Mouse (Mus musculus): ENCODE results near the gene Pdf. TPM values are rescaled to one million over a fixed set of nuclear protein-coding genes. Genes with fewer than 3 reads are reported as not detected.
A peak's percentile ranks its signal among the peaks of the same experiment; 100 is the strongest.
"Not testable (repeated sequence)": the region's sequence is repeated elsewhere in the genome, so short reads cannot be mapped to it uniquely, and the experiment has no call there.

The Pdf gene
- polyA plus RNA-seq, 1 experiment from 2014 or later: 21.7 TPM

DNA sequence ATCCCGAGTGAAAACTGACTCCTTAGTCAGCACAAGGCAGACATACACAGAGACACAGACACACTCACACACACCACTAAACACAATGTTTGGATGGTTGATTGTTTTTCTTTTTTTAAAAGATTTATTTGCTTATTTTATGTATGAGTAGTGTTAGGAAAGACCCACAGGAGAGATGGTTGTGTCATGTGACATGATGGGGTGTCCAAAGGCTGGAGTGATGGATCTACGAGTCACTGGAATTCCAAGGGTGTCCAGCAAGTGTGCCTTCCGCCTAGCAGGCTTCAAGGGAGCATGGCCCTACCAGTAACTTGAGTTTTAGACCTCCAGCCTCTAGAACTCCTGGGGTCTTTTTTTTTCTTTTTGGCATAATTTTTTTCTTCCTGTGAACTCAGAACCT lies 19.1 kb downstream of the Pdf start:
- H3K4me2 ChIP-seq (ENCODE audit: low read length): no peak overlapping the region
- no peak overlapping the region for H3K9ac ChIP-seq (ENCODE audit: low read length)
- H3K9me3 ChIP-seq (replicated peaks; ENCODE audit: control insufficient read depth, low read length): no peaks in the 10 kb centered on the region
- 79% methylated on average over 3 of the region's 3 CpGs for WGBS
- DNase-seq (ENCODE audit: low spot score) (no peak), ATAC-seq (no peak)
- H3K27me3 ChIP-seq (replicated peaks; ENCODE audit: control insufficient read depth, insufficient read depth, low read length): no peaks in the 10 kb centered on the region
- H3K4me1 ChIP-seq (ENCODE audit: control insufficient read depth, insufficient read depth, low read length): peaks cover 10% of the 10 kb centered on the region
- H3K4me3 ChIP-seq (ENCODE audit: low read depth, low read length): no peak overlapping the region
- no peak overlapping the region for H3K27ac ChIP-seq (ENCODE audit: low read depth, low read length)
- no peaks in the 10 kb centered on the region for H3K36me3 ChIP-seq (ENCODE audit: control insufficient read depth, insufficient read depth, low read length)

DNA sequence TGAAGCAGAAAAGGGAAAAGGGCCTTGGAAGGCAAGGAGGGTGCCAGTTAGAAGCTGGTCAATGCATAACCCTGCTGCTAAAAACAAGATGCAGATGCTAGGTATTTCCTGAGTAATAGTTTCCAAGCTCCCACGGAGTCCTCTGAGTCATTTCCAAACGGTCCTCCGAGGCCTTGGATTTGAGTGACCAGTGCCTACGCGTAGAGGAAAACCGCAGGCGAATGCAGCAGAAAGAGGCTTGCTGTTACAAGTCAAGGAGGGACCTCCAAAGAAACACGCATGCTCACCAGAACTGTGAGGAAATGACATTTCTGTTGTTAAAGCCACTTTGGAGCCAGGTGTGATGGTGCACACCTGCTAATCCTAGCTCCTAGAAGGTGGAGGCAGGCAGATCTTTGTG lies 24.9 kb downstream of the Pdf start:
- no peak for ATAC-seq
- WGBS: 91% methylated on average over 8 of the region's 8 CpGs
- no peak overlapping the region for H3K27ac ChIP-seq (ENCODE audit: low read depth, low read length)

DNA sequence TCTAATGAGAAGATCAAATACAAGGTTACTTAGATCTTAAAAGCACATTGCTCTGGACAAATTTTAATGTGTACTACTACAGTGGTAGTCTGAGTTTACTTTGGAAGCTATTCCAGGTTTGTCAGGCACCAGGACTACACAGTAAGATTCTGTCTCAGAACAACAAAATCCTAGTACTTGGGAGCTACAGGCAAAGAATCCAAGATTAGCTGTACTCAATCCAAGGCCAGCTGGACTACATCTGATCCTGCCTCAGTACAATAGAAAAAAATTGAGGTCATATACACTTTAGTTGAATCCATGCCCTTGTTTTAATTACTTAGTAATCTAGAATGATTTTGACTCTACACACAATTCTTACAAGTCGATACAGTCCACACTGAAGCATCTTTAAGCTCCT lies 33.5 kb downstream of the Pdf start:
- Histone ChIP-seq H3K27ac (ENCODE audit: low read depth, low read length) (no peak overlapping the region), H3K27me3 (replicated peaks; ENCODE audit: control insufficient read depth, insufficient read depth, low read length) (no peaks in the 10 kb centered on the region), H3K4me2 (ENCODE audit: low read length) (no peak overlapping the region), H3K4me3 (ENCODE audit: low read depth, low read length) (no peak overlapping the region), H3K9ac (ENCODE audit: low read length) (no peak overlapping the region), H3K9me3 (replicated peaks; ENCODE audit: control insufficient read depth, low read length) (no peaks in the 10 kb centered on the region), H3K4me1 (ENCODE audit: control insufficient read depth, insufficient read depth, low read length) (no peaks in the 10 kb centered on the region), H3K36me3 (ENCODE audit: control insufficient read depth, insufficient read depth, low read length) (no peaks in the 10 kb centered on the region)
- 88% methylated on average over 1 of the region's 1 CpGs for WGBS
- DNase-seq (ENCODE audit: low spot score) (no peak), ATAC-seq (no peak)

More for the DNA sequence above, 24.9 kb downstream of the Pdf start:
- Histone ChIP-seq H3K9ac (ENCODE audit: low read length) (no peak overlapping the region), H3K27me3 (replicated peaks; ENCODE audit: control insufficient read depth, insufficient read depth, low read length) (no peaks in the 10 kb centered on the region), H3K4me2 (ENCODE audit: low read length) (no peak overlapping the region), H3K9me3 (replicated peaks; ENCODE audit: control insufficient read depth, low read length) (no peaks in the 10 kb centered on the region), H3K4me3 (ENCODE audit: low read depth, low read length) (no peak overlapping the region), H3K4me1 (ENCODE audit: control insufficient read depth, insufficient read depth, low read length) (no peaks in the 10 kb centered on the region), H3K36me3 (ENCODE audit: control insufficient read depth, insufficient read depth, low read length) (no peaks in the 10 kb centered on the region)
- no peak for DNase-seq (ENCODE audit: low spot score)

DNA sequence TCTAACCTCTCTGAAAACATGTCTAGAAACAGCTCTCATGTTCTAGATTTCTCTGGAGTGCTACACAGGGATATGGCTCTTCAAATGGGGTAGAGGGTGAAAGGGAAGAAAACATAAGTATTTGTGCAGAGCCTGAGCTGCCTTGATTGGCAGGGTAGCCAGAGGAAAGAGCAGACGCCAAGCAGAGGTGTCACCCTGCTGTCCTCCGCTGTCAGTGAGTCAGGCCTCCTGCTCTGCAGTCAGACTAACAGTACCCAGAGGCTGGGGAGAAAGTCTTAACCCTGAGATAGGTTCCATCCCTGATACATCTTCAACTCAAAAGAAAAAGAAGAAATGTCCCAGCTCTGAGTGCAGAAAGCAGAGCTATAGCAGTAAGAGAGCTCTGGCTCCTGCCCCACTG lies 35.7 kb downstream of the Pdf start:
- WGBS: 88% methylated on average over 2 of the region's 2 CpGs
- no peak for DNase-seq (ENCODE audit: low spot score)
- no peak overlapping the region for H3K27ac ChIP-seq (ENCODE audit: low read depth, low read length)
- no peak for ATAC-seq
- no peaks in the 10 kb centered on the region for H3K27me3 ChIP-seq (replicated peaks; ENCODE audit: control insufficient read depth, insufficient read depth, low read length)
- H3K9ac ChIP-seq (ENCODE audit: low read length): no peak overlapping the region
- H3K4me1 ChIP-seq (ENCODE audit: control insufficient read depth, insufficient read depth, low read length): no peaks in the 10 kb centered on the region
- H3K9me3 ChIP-seq (replicated peaks; ENCODE audit: control insufficient read depth, low read length): no peaks in the 10 kb centered on the region
- no peak overlapping the region for H3K4me2 ChIP-seq (ENCODE audit: low read length)
- no peaks in the 10 kb centered on the region for H3K36me3 ChIP-seq (ENCODE audit: control insufficient read depth, insufficient read depth, low read length)
- H3K4me3 ChIP-seq (ENCODE audit: low read depth, low read length): no peak overlapping the region

DNA sequence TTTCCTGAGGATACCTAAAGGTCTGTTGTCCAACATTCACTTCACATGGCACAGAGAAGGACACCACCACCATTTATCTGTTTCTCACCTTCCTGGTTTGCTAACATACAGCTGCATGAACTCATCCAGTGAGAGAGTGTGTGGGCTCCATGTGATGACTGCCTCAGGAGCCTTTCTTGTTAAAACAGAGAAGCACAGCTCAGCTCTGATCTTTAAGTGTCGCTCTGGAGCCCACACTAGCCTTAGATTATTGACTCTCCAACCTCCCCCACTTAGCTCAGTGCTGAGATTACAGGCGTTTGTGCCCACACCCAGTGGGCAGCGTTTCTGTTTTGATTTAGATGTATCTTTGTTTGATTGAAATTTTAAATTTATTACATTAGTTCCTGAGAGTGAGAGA lies 40.6 kb downstream of the Pdf start:
- Histone ChIP-seq H3K4me1 (ENCODE audit: control insufficient read depth, insufficient read depth, low read length) (no peaks in the 10 kb centered on the region), H3K36me3 (ENCODE audit: control insufficient read depth, insufficient read depth, low read length) (no peaks in the 10 kb centered on the region), H3K27ac (ENCODE audit: low read depth, low read length) (no peak overlapping the region), H3K4me2 (ENCODE audit: low read length) (no peak overlapping the region), H3K27me3 (replicated peaks; ENCODE audit: control insufficient read depth, insufficient read depth, low read length) (no peaks in the 10 kb centered on the region), H3K9ac (ENCODE audit: low read length) (no peak overlapping the region), H3K9me3 (replicated peaks; ENCODE audit: control insufficient read depth, low read length) (no peaks in the 10 kb centered on the region), H3K4me3 (ENCODE audit: low read depth, low read length) (no peak overlapping the region)
- DNase-seq (ENCODE audit: low spot score): no peak
- no peak for ATAC-seq
- 95% methylated on average over 3 of the region's 3 CpGs for whole genome bisulfite sequencing

DNA sequence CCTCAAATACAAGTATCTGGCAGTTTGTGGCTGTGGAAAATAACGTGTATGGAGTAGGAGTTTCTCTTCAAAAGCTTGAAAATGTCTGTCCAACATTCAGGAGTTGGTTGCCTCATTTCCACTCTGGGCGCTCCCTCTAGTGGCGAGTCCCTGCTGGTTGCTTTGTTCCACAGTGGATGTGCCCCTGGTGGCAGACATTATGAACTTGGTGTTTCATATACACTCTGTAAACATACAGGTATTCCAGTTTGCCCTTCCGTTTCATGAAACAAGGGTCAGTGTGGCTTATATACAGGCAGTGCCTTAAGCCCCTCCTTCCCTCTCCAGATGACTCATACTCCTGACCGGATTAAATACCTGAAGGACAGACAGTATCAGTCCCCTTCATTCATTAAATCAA lies 45.9 kb downstream of the Pdf start:
- Histone ChIP-seq H3K27ac (ENCODE audit: low read depth, low read length) (no peak overlapping the region), H3K9ac (ENCODE audit: low read length) (no peak overlapping the region), H3K27me3 (replicated peaks; ENCODE audit: control insufficient read depth, insufficient read depth, low read length) (no peaks in the 10 kb centered on the region), H3K4me1 (ENCODE audit: control insufficient read depth, insufficient read depth, low read length) (no peaks in the 10 kb centered on the region), H3K9me3 (replicated peaks; ENCODE audit: control insufficient read depth, low read length) (no peaks in the 10 kb centered on the region), H3K4me3 (ENCODE audit: low read depth, low read length) (no peak overlapping the region), H3K4me2 (ENCODE audit: low read length) (no peak overlapping the region), H3K36me3 (ENCODE audit: control insufficient read depth, insufficient read depth, low read length) (no peaks in the 10 kb centered on the region)
- peak; percentile 82 for ATAC-seq
- peak; percentile 93 for DNase-seq (ENCODE audit: low spot score)
- 36% methylated on average over 5 of the region's 5 CpGs for WGBS

DNA sequence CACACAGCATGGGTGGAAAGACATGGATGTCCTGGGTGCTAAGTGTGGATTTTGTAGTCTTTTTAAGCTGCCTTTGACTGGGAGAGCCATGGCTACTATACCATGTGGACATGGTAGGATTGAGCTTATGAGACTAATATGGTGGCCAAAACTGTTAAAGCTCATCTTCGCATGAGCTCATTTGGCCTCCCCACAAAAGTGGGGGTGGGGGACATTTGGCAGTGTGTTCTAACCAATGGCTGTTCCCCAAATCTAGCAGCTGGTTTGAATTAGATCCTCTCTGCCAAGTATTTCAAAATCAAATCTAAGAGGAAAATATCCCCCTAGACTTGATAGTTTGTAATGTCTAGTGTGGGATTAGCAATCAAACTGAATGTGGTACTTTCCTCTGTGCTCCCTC lies 49.3 kb downstream of the Pdf start:
- Histone ChIP-seq H3K27me3 (replicated peaks; ENCODE audit: control insufficient read depth, insufficient read depth, low read length) (no peaks in the 10 kb centered on the region), H3K27ac (ENCODE audit: low read depth, low read length) (no peak overlapping the region), H3K9ac (ENCODE audit: low read length) (no peak overlapping the region), H3K4me2 (ENCODE audit: low read length) (no peak overlapping the region), H3K4me1 (ENCODE audit: control insufficient read depth, insufficient read depth, low read length) (no peaks in the 10 kb centered on the region), H3K36me3 (ENCODE audit: control insufficient read depth, insufficient read depth, low read length) (no peaks in the 10 kb centered on the region), H3K9me3 (replicated peaks; ENCODE audit: control insufficient read depth, low read length) (no peaks in the 10 kb centered on the region), H3K4me3 (ENCODE audit: low read depth, low read length) (no peak overlapping the region)
- ATAC-seq (no peak), DNase-seq (ENCODE audit: low spot score) (peak; percentile 34)
- 89% methylated on average over 1 of the region's 1 CpGs for WGBS

DNA sequence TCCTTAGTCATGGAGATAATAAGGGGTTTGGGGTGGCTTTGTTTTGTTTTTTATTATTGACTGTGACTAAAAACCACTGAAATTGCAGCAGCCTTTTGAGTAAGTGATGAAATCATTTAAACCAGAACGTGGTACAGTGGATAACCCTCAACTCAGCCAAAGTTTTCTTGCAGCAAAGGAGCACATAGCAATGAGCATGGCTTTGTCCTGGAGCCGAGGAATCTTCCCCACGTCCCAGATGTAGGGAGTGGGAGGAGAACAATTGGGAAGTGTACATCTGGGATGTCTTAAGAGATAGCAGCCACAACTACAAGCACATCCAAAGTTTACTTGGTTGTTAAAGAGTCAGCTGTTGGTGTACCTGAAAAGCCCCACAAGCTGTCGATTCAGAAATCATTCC lies 51.0 kb downstream of the Pdf start:
- no peak for ATAC-seq
- no peak overlapping the region for H3K4me3 ChIP-seq (ENCODE audit: low read depth, low read length)
- H3K9ac ChIP-seq (ENCODE audit: low read length): no peak overlapping the region
- no peaks in the 10 kb centered on the region for H3K9me3 ChIP-seq (replicated peaks; ENCODE audit: control insufficient read depth, low read length)
- no peaks in the 10 kb centered on the region for H3K4me1 ChIP-seq (ENCODE audit: control insufficient read depth, insufficient read depth, low read length)
- 70% methylated on average over 4 of the region's 4 CpGs for WGBS
- H3K36me3 ChIP-seq (ENCODE audit: control insufficient read depth, insufficient read depth, low read length): no peaks in the 10 kb centered on the region
- H3K27me3 ChIP-seq (replicated peaks; ENCODE audit: control insufficient read depth, insufficient read depth, low read length): no peaks in the 10 kb centered on the region
- H3K27ac ChIP-seq (ENCODE audit: low read depth, low read length): no peak overlapping the region
- no peak for DNase-seq (ENCODE audit: low spot score)
- no peak overlapping the region for H3K4me2 ChIP-seq (ENCODE audit: low read length)

DNA sequence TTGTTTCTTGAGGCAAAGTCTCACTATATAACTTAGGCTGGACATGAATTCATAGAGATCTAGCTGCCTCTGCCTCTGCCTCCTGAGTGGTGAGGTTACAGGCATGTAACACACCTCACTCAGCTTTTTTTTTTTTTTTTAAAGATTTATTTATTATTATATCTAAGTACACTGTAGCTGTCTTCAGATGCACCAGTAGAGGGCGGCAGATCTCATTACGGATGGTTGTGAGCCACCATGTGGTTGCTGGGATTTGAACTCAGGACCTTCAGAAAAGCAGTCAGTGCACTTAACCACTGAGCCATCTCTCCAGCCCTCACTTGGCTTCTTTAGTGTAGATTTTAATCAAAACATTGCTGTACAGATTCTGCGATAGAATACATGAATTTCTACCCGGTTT lies 52.1 kb downstream of the Pdf start:
- 89% methylated on average over 4 of the region's 4 CpGs for WGBS
- not testable (repeated sequence) for H3K4me1 ChIP-seq (ENCODE audit: control insufficient read depth, insufficient read depth, low read length); H3K9ac ChIP-seq (ENCODE audit: low read length); H3K4me2 ChIP-seq (ENCODE audit: low read length); H3K9me3 ChIP-seq (replicated peaks; ENCODE audit: control insufficient read depth, low read length); DNase-seq (ENCODE audit: low spot score); ATAC-seq; H3K36me3 ChIP-seq (ENCODE audit: control insufficient read depth, insufficient read depth, low read length); H3K27ac ChIP-seq (ENCODE audit: low read depth, low read length); H3K27me3 ChIP-seq (replicated peaks; ENCODE audit: control insufficient read depth, insufficient read depth, low read length); H3K4me3 ChIP-seq (ENCODE audit: low read depth, low read length)
